Mouse (Mus musculus): ENCODE measurements around the gene Draxin.

DNA sequence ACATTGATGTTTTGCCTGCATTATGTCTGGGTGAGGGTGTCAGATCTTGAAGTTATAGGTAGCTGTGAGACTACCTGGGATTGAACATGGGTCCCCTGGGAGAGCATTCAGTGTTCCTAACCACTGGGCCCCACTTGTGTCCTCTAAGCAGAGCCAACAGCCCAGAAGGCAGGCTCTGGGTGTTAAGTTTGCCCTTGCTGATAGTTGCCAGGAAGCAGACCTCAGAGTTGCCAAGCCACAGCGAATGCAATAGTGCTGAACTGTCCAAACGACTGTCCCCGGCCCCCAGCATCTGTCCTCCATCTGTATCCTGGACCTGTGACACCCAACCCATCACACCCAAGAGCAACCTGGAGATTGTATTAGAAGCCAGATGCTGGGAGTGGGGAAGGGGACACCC is 31.8 kb downstream of the Draxin start:
- TF ChIP-seq CTCF (IDR thresholded peaks at IDR 0.05; ENCODE audit: extremely low read depth, insufficient read depth, insufficient read length, insufficient replicate concordance) (no peak), POLR2A (IDR thresholded peaks at IDR 0.05; ENCODE audit: low read depth, low read length) (no peak)
